Comparison of ENCODE assay signal across 7 mouse cellular contexts in the genomic region with DNA sequence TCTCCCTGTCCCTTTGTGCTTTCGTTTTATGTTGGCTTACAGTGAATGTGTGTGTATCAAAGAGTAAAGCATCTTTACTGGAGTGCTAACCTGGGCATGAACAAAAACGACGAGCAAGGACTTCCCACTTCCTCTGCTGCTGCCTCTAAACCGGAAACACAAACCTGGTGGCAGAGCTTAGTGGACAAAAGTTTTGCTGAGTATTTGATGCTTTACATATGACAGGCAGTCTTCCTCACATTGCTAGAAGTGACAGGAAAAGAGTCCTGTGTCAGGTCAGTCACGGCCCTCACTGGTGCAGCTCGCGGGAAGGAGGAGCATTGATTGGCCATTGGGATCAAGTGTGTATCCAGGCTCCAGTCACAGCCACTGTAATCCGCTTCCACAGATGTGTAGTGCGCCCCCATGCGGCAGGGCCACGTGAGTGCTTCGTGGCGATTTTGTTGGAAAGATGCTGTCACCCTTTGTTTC. TPM values are rescaled to one million over a fixed set of nuclear protein-coding genes. Genes with fewer than 3 reads are reported as not detected.
A peak's percentile ranks its signal among the peaks of the same experiment; 100 is the strongest.
DNase-seq lines count a peak whose midpoint lies in the region; ATAC-seq and TF ChIP-seq lines count a peak whose summit lies in the region.

No protein-coding gene starts in this region.

- TF ChIP-seq POLR2A in heart, adult 2 months (IDR thresholded peaks at IDR 0.05; ENCODE audit: insufficient read depth, low read depth, low read length) = peak; percentile 31; the same call in 1 of the 2 replicates
- TF ChIP-seq POLR2A in kidney, adult 2 months (IDR thresholded peaks at IDR 0.05; ENCODE audit: low read depth, low read length) = no peak
- TF ChIP-seq POLR2A in small intestine, adult 2 months (IDR thresholded peaks at IDR 0.05; ENCODE audit: low read depth, low read length) = no peak

- peak; percentile 94 for TF ChIP-seq CTCF in heart, adult 2 months (IDR thresholded peaks at IDR 0.05)
- peak; percentile 97 for TF ChIP-seq CTCF in kidney, adult 2 months (conservative IDR thresholded peaks at IDR 0.05; ENCODE audit: insufficient read depth, insufficient read length, low read depth, low read length)
- TF ChIP-seq CTCF in small intestine, adult 2 months (IDR thresholded peaks at IDR 0.05; ENCODE audit: extremely low read depth, insufficient read length, insufficient replicate concordance, low read depth, low read length) = peak; percentile 92

- 0 out of 2 replicates have a peak overlapping the region, but pooled peaks have one; percentile 31 for H3K27ac ChIP-seq in embryonic facial prominence, embryonic 12.5 days
- peak overlapping the region; percentile 8 for H3K27ac ChIP-seq in heart, adult 2 months
- no peak overlapping the region for H3K27ac ChIP-seq in kidney, adult 2 months (ENCODE audit: insufficient read depth, low read depth, low read length)
- no peak overlapping the region for H3K27ac ChIP-seq in limb, embryonic 11.5 days (replicated peaks; ENCODE audit: low read depth, low read length)
- H3K27ac ChIP-seq in midbrain, embryonic 13.5 days = peak overlapping the region; percentile 58
- H3K27ac ChIP-seq in small intestine, adult 2 months (ENCODE audit: insufficient read depth, low read depth, low read length) = no peak overlapping the region

- peaks cover 11% of the 10 kb centered on the region for H3K79me2 ChIP-seq in heart, adult 2 months (replicated peaks; ENCODE audit: control insufficient read depth, insufficient read depth, low read length)

- TF ChIP-seq EP300 in heart, adult 2 months (IDR thresholded peaks at IDR 0.05; ENCODE audit: insufficient read depth, low read depth, low read length) = peak; percentile 80

- H3K9me3 ChIP-seq in embryonic facial prominence, embryonic 12.5 days = no peaks in the 10 kb centered on the region
- no peaks in the 10 kb centered on the region for H3K9me3 ChIP-seq in limb, embryonic 11.5 days (ENCODE audit: control insufficient read depth, low read length)
- no peaks in the 10 kb centered on the region for H3K9me3 ChIP-seq in midbrain, embryonic 13.5 days

- H3K27me3 ChIP-seq in embryonic facial prominence, embryonic 12.5 days = no peaks in the 10 kb centered on the region
- no peaks in the 10 kb centered on the region for H3K27me3 ChIP-seq in heart, adult 2 months (ENCODE audit: control insufficient read depth, insufficient read depth, low read length)
- no peaks in the 10 kb centered on the region for H3K27me3 ChIP-seq in kidney, adult 2 months (replicated peaks; ENCODE audit: control insufficient read depth, insufficient read depth, low read length)
- no peaks in the 10 kb centered on the region for H3K27me3 ChIP-seq in limb, embryonic 11.5 days (ENCODE audit: control insufficient read depth, insufficient read depth, low read length)
- H3K27me3 ChIP-seq in midbrain, embryonic 13.5 days = no peaks in the 10 kb centered on the region
- H3K27me3 ChIP-seq in small intestine, adult 2 months (ENCODE audit: control insufficient read depth, insufficient read depth, low read length) = no peaks in the 10 kb centered on the region

- peak; percentile 90 for DNase-seq in adrenal gland, postnatal 25 days
- peak; percentile 86 to 88 for DNase-seq in heart, adult 2 months
- peak; percentile 94 for DNase-seq in kidney, adult 2 months
- DNase-seq in limb, embryonic 11.5 days (ENCODE audit: low spot score) = peak; percentile 88

- H3K4me2 ChIP-seq in embryonic facial prominence, embryonic 12.5 days (replicated peaks) = peak overlapping the region; percentile 63
- H3K4me2 ChIP-seq in limb, embryonic 11.5 days (ENCODE audit: low read depth, severe bottlenecking) = peak overlapping the region; percentile 37
- peak overlapping the region; percentile 49 for H3K4me2 ChIP-seq in midbrain, embryonic 13.5 days (replicated peaks)

- no peak overlapping the region for H3K9ac ChIP-seq in embryonic facial prominence, embryonic 12.5 days
- peak overlapping the region; percentile 18; the same call in 1 of the 2 replicates for H3K9ac ChIP-seq in heart, adult 2 months (ENCODE audit: low read depth, low read length)
- H3K9ac ChIP-seq in limb, embryonic 11.5 days (ENCODE audit: low read length) = no peak overlapping the region
- no peak overlapping the region for H3K9ac ChIP-seq in midbrain, embryonic 13.5 days (replicated peaks)

- WGBS in embryonic facial prominence, embryonic 12.5 days = under 1% methylated on average over 13 of the region's 13 CpGs
- 1% methylated on average over 13 of the region's 13 CpGs for WGBS in heart, adult 2 months
- 1% methylated on average over 13 of the region's 13 CpGs for WGBS in kidney, adult 2 months
- WGBS in limb, embryonic 11.5 days = under 1% methylated on average over 13 of the region's 13 CpGs
- 2% methylated on average over 13 of the region's 13 CpGs for WGBS in midbrain, embryonic 13.5 days
- under 1% methylated on average over 13 of the region's 13 CpGs for WGBS in small intestine, adult 2 months

- intact Hi-C loops in heart, adult 2 months (cut with DNase I) = loop anchor here (2.0 to 5.0 kb wide), 3 partner anchors 26 to 129 kb away; partner anchors contain the start of genes Gm3646 and Map4k4

- H3K4me1 ChIP-seq in embryonic facial prominence, embryonic 12.5 days = peaks cover 89% of the 10 kb centered on the region
- peaks cover 57% of the 10 kb centered on the region for H3K4me1 ChIP-seq in heart, adult 2 months (ENCODE audit: control insufficient read depth, insufficient read depth, low read length)
- peaks cover 13% of the 10 kb centered on the region for H3K4me1 ChIP-seq in kidney, adult 2 months (ENCODE audit: control insufficient read depth, insufficient read depth, low read length)
- peaks cover 43% of the 10 kb centered on the region for H3K4me1 ChIP-seq in limb, embryonic 11.5 days (ENCODE audit: control insufficient read depth, insufficient read depth, low read length)
- peaks cover 97% of the 10 kb centered on the region for H3K4me1 ChIP-seq in midbrain, embryonic 13.5 days (replicated peaks)
- H3K4me1 ChIP-seq in small intestine, adult 2 months (ENCODE audit: control insufficient read depth, insufficient read depth, insufficient read length, low read length) = peaks cover 10% of the 10 kb centered on the region

- ATAC-seq in embryonic facial prominence, embryonic 12.5 days (ENCODE audit: insufficient number of reproducible peaks, insufficient read depth, low FRiP score, low TSS enrichment) = 0 out of 2 replicates have a peak, but pooled peaks have one; percentile 71
- peak; percentile 75; the same call in 1 of the 2 replicates for ATAC-seq in limb, embryonic 11.5 days (ENCODE audit: insufficient number of reproducible peaks, low FRiP score, low TSS enrichment, low read depth)
- peak; percentile 59; the same call in 1 of the 2 replicates for ATAC-seq in midbrain, embryonic 13.5 days

- H3K4me3 ChIP-seq in embryonic facial prominence, embryonic 12.5 days = peak overlapping the region; percentile 31
- H3K4me3 ChIP-seq in heart, adult 2 months = peak overlapping the region; percentile 34
- peak overlapping the region; percentile 61 for H3K4me3 ChIP-seq in kidney, adult 2 months (ENCODE audit: insufficient read depth, low read depth, low read length)
- H3K4me3 ChIP-seq in limb, embryonic 11.5 days (ENCODE audit: low read depth, low read length) = peak overlapping the region; percentile 15; the same call in 1 of the 2 replicates
- H3K4me3 ChIP-seq in midbrain, embryonic 13.5 days (replicated peaks) = peak overlapping the region; percentile 30
- peak overlapping the region; percentile 47 for H3K4me3 ChIP-seq in small intestine, adult 2 months (ENCODE audit: low read depth, low read length)

- H3K36me3 ChIP-seq in embryonic facial prominence, embryonic 12.5 days = 0 out of 2 replicates have a peak, but pooled peaks cover 9% of the 10 kb centered on the region
- peaks cover 18% of the 10 kb centered on the region for H3K36me3 ChIP-seq in heart, adult 2 months (ENCODE audit: control insufficient read depth, insufficient read depth, low read length)
- no peaks in the 10 kb centered on the region for H3K36me3 ChIP-seq in kidney, adult 2 months (ENCODE audit: control insufficient read depth, insufficient read depth, low read length)
- H3K36me3 ChIP-seq in limb, embryonic 11.5 days (ENCODE audit: control insufficient read depth, insufficient read depth, low read length) = peaks cover 3% of the 10 kb centered on the region; the same call in 1 of the 2 replicates
- 0 out of 2 replicates have a peak, but pooled peaks cover 7% of the 10 kb centered on the region for H3K36me3 ChIP-seq in midbrain, embryonic 13.5 days
- no peaks in the 10 kb centered on the region for H3K36me3 ChIP-seq in small intestine, adult 2 months (ENCODE audit: control insufficient read depth, insufficient read depth, low read length)

RNA-seq across cellular contexts. Expression of gene Map4k4, which starts 35.7 kb away (rescaled TPM):
- total RNA-seq in adrenal gland, postnatal 25 days (2021) = 121 and 138 TPM in 2 replicates
- polyA plus RNA-seq in embryonic facial prominence, embryonic 12.5 days (2016; fragmentation: Nextera tagmentation; extraction: Ambion mirVana) = 58.8 and 67.3 TPM in 2 replicates
- total RNA-seq in heart, adult 2 months (2021) = 100 to 1,000 TPM; 129 to 134 TPM
- polyA plus RNA-seq in heart, adult 2 months (2012; rRNA removed) = 85.2 and 133 TPM in 2 replicates
- 28.3 and 29.2 TPM in 2 replicates for polyA plus RNA-seq in kidney, adult 2 months (2012; rRNA removed)
- polyA plus RNA-seq in limb, embryonic 11.5 days (2014; fragmentation: Nextera tagmentation; extraction: Ambion mirVana) = 38.0 and 43.7 TPM in 2 replicates
- 49.0 and 58.2 TPM in 2 replicates for polyA plus RNA-seq in midbrain, embryonic 13.5 days (2015; fragmentation: Nextera tagmentation; extraction: Ambion mirVana)
- polyA plus RNA-seq in small intestine, adult 2 months (2012; rRNA removed) = 16.7 and 41.0 TPM in 2 replicates

Comparison
In these comparisons a context has a peak if more than half of its experiments do, and no peak if none do; other contexts are left out.
1. H3K27ac ChIP-seq: peak in embryonic facial prominence, embryonic 12.5 days (single experiment), heart, adult 2 months (single experiment) and midbrain, embryonic 13.5 days (single experiment); none in kidney, adult 2 months (single experiment), limb, embryonic 11.5 days (single experiment) and small intestine, adult 2 months (single experiment).
2. Peak in every context shown above with its lines, with median percentiles within 50 percentile points of each other: DNase-seq, ATAC-seq, H3K4me2 ChIP-seq, H3K4me3 ChIP-seq and CTCF ChIP-seq.